In the genomic region with DNA sequence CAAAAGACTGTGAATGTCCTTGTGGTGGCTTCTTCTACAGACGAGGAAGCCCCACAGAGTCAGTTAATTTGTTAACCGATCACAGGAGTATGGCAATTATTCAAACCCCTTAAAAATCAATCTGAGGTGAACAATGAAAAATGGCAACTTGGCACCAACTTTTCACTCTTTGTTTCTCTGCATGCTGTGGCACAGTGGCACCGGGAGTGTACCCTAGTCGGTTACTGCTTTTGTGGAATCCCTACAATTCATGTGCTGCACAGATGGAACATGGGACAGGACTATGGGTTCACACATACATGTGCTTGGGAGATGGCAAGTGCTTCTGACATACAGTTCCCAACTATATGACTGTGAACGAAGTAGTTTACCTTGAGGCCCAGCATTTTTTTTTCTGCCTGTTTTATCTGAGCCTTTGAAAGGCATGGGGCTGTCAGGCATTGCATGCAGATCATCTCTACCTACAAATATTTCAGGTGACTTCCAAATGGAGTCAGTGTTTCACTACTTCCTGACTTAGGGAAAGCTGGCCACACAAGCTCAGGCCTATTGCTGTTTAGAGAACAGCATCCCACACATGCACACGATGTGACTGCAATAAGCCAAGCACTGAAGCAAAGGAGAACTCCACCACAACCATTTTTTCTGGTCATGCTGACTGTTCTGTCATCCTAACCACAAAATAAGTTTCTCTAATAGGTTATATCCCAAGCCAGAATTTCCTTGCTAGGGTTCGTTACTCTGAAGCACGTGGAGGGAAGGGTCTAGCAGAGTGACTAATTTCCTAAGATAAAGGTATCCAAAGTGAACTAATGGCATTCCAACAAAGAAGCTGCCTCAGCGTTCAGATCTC, we compare ENCODE assay signal across 9 mouse cellular contexts.
DNase-seq lines count a peak whose midpoint lies in the region; ATAC-seq and TF ChIP-seq lines count a peak whose summit lies in the region.
"Had no signal": no experiment of that assay in that cellular context is flagged by ENCODE, and none has a peak within 500 bp of the region (broad histone marks: within the 10 kb centered on the region; RNA-seq: fewer than 3 reads in every experiment).

No protein-coding gene starts in this region.

- H3K4me1 ChIP-seq in midbrain, embryonic 13.5 days (replicated peaks), result peaks cover 30% of the 10 kb centered on the region
- H3K4me1 ChIP-seq in midbrain, embryonic 10.5 days, result peaks cover 26% of the 10 kb centered on the region
- peaks cover 57% of the 10 kb centered on the region for H3K4me1 ChIP-seq in limb, embryonic 13.5 days
- H3K4me1 ChIP-seq in stomach, postnatal 0 days (replicated peaks; ENCODE audit: control insufficient read depth, insufficient read depth), result peaks cover 11% of the 10 kb centered on the region

- intact Hi-C loops in heart, postnatal 14 days (cut with DNase I), result loop anchor here (2.0 to 5.0 kb wide), 3 partner anchors 33 to 433 kb away; no protein-coding TSS in a partner anchor
- intact Hi-C loops in left cerebral cortex, postnatal 10 days (cut with DNase I), result loop anchor here (5.0 kb wide), 3 partner anchors 87 to 933 kb away; no protein-coding TSS in a partner anchor

- H3K4me2 ChIP-seq in midbrain, embryonic 13.5 days (replicated peaks), result peak overlapping the region; percentile 53
- H3K4me2 ChIP-seq in limb, embryonic 13.5 days (replicated peaks), result peak overlapping the region; percentile 67
- H3K4me2 ChIP-seq in stomach, postnatal 0 days (replicated peaks; ENCODE audit: low read depth), result peak overlapping the region; percentile 45

- peak overlapping the region; percentile 72 for H3K4me3 ChIP-seq in midbrain, embryonic 13.5 days (replicated peaks)
- H3K4me3 ChIP-seq in midbrain, embryonic 10.5 days, result no peak overlapping the region
- H3K4me3 ChIP-seq in limb, embryonic 13.5 days, result peak overlapping the region; percentile 100
- H3K4me3 ChIP-seq in stomach, postnatal 0 days (ENCODE audit: low read depth, low read length), result no peak overlapping the region
- H3K4me3 ChIP-seq: erythroblast, embryonic 14.5 days had no signal

- 61% methylated on average over 9 of the region's 9 CpGs for WGBS in midbrain, embryonic 13.5 days
- WGBS in midbrain, embryonic 10.5 days, result 82% methylated on average over 9 of the region's 9 CpGs
- WGBS in limb, embryonic 13.5 days, result 61% methylated on average over 9 of the region's 9 CpGs
- WGBS in stomach, postnatal 0 days, result 41% methylated on average over 9 of the region's 9 CpGs

- no peak for ATAC-seq in midbrain, embryonic 13.5 days
- ATAC-seq in limb, embryonic 13.5 days (ENCODE audit: low FRiP score, low read depth), result no peak
- no peak for ATAC-seq in stomach, postnatal 0 days (ENCODE audit: low FRiP score, low TSS enrichment)

- peak overlapping the region; percentile 55 for H3K9ac ChIP-seq in midbrain, embryonic 13.5 days (replicated peaks)
- peak overlapping the region; percentile 62 for H3K9ac ChIP-seq in limb, embryonic 13.5 days
- no peak overlapping the region for H3K9ac ChIP-seq in stomach, postnatal 0 days (ENCODE audit: low read length)

- TF ChIP-seq EP300 in stomach, postnatal 0 days (optimal IDR thresholded peaks at IDR 0.05), result no peak

- no peaks in the 10 kb centered on the region for H3K9me3 ChIP-seq in midbrain, embryonic 13.5 days
- no peaks in the 10 kb centered on the region for H3K9me3 ChIP-seq in midbrain, embryonic 10.5 days (replicated peaks)
- no peaks in the 10 kb centered on the region for H3K9me3 ChIP-seq in limb, embryonic 13.5 days
- no peaks in the 10 kb centered on the region for H3K9me3 ChIP-seq in stomach, postnatal 0 days (ENCODE audit: control insufficient read depth, low read length)

- TF ChIP-seq CTCF in stomach, postnatal 0 days (IDR thresholded peaks at IDR 0.05; ENCODE audit: low read depth), result no peak

- DNase-seq in heart, adult 11 months, result peak; percentile 84
- DNase-seq in heart, postnatal 14 days, result no peak
- DNase-seq in midbrain, embryonic 10.5 days (ENCODE audit: low spot score), result no peak
- DNase-seq in stomach, postnatal 0 days (ENCODE audit: low spot score), result no peak
- no peak for DNase-seq in frontal cortex, adult 2 months (ENCODE audit: extremely low spot score in 1 of 2, low spot score in 1 of 2)
- no peak for DNase-seq in left cerebral cortex, postnatal 10 days (ENCODE audit: extremely low spot score in 1 of 2, low spot score in 2 of 2)

- H3K27me3 ChIP-seq in midbrain, embryonic 13.5 days, result no peaks in the 10 kb centered on the region; the same call in 1 of the 2 replicates
- H3K27me3 ChIP-seq in midbrain, embryonic 10.5 days (ENCODE audit: low read depth, poor library complexity, severe bottlenecking), result peaks cover 54% of the 10 kb centered on the region
- no peaks in the 10 kb centered on the region for H3K27me3 ChIP-seq in limb, embryonic 13.5 days
- H3K27me3 ChIP-seq in stomach, postnatal 0 days (ENCODE audit: control insufficient read depth, insufficient read depth, low read length), result no peaks in the 10 kb centered on the region

- peaks cover 10% of the 10 kb centered on the region for H3K36me3 ChIP-seq in midbrain, embryonic 13.5 days
- H3K36me3 ChIP-seq in midbrain, embryonic 10.5 days, result peaks cover 22% of the 10 kb centered on the region
- peaks cover 34% of the 10 kb centered on the region for H3K36me3 ChIP-seq in limb, embryonic 13.5 days
- peaks cover 6% of the 10 kb centered on the region; the same call in 1 of the 2 replicates for H3K36me3 ChIP-seq in stomach, postnatal 0 days (ENCODE audit: control insufficient read depth, insufficient read depth, low read length)

- peak overlapping the region; percentile 51; the same call in 1 of the 2 replicates for H3K27ac ChIP-seq in midbrain, embryonic 13.5 days
- H3K27ac ChIP-seq in midbrain, embryonic 10.5 days (replicated peaks), result no peak overlapping the region
- no peak overlapping the region for H3K27ac ChIP-seq in limb, embryonic 13.5 days
- no peak overlapping the region for H3K27ac ChIP-seq in stomach, postnatal 0 days (replicated peaks)

Comparison
In these comparisons a context has a peak if more than half of its experiments do, and no peak if none do; other contexts are left out.
1. H3K4me3 ChIP-seq: peak in midbrain, embryonic 13.5 days (single experiment) and limb, embryonic 13.5 days (single experiment); none in midbrain, embryonic 10.5 days (single experiment) and stomach, postnatal 0 days (single experiment).
2. Peak in every context shown above with its lines, with median percentiles within 50 percentile points of each other: H3K4me2 ChIP-seq.